Mouse (Mus musculus) kidney, adult 2 months (tissue): Measurements from ENCODE around the gene Comp. TPM values are rescaled to one million over a fixed set of nuclear protein-coding genes. Genes with fewer than 3 reads are reported as not detected.

ENCODE experiments used
- DNase-seq: peaks from one replicate; pipeline ENCODE4 v3.0.0; 2021
- H3K27ac ChIP-seq: fragments of 200-500 bp; 2 replicates; pipeline ENCODE4 v1.5.1; 2012; ENCODE audit warnings: low read depth, low read length, control low read depth, inconsistent platforms; ENCODE audit not compliant: insufficient read depth
- H3K27me3 ChIP-seq: fragments of 200-500 bp; replicated peaks from 2 replicates; pipeline ENCODE4 v1.6.1; 2012; ENCODE audit warnings: mild to moderate bottlenecking, moderate library complexity, low read length, inconsistent platforms; ENCODE audit not compliant: control insufficient read depth, insufficient read depth
- H3K36me3 ChIP-seq: fragments of 200-500 bp; 2 replicates; pipeline ENCODE4 v1.6.1; 2012; ENCODE audit warnings: mild to moderate bottlenecking, moderate library complexity, low read length, inconsistent platforms; ENCODE audit not compliant: control insufficient read depth, insufficient read depth
- H3K4me1 ChIP-seq: fragments of 200-500 bp; 2 replicates; pipeline ENCODE4 v1.6.1; 2011; ENCODE audit warnings: low read length; ENCODE audit not compliant: control insufficient read depth, insufficient read depth
- H3K4me3 ChIP-seq: fragments of 200-500 bp; 2 replicates; pipeline ENCODE4 v1.5.1; 2011; ENCODE audit warnings: mild to moderate bottlenecking, low read depth, low read length, control low read depth; ENCODE audit not compliant: insufficient read depth
- CTCF ChIP-seq: fragments of 200-500 bp; conservative IDR thresholded peaks from 2 replicates; pipeline ENCODE4 v1.5.1; 2011; ENCODE audit warnings: low read depth, mild to moderate bottlenecking, control low read depth, low read length, moderate library complexity, mixed read lengths; ENCODE audit not compliant: insufficient read depth, insufficient read length
- POLR2A ChIP-seq: fragments of 200-500 bp; IDR thresholded peaks from one replicate; pipeline ENCODE4 v1.6.1; 2011; ENCODE audit warnings: low read depth, low read length, control low read depth
- WGBS: fragments of 180-500 bp; shearing (Covaris S2); methylation state at CpG from one replicate; pipeline ENCODE4 v1.1.7; 2018; 5-methylcytosine and 5-hydroxymethylcytosine counted together
- polyA plus RNA-seq: library from polyadenylated mRNA; depleted of rRNA; stranded (reverse); fragments of >200 nt; gene quantifications from 2 replicates; pipeline ENCODE4 v1.2.3, GENCODE M21; 2012; rRNA removed

The Comp gene
- polyA plus RNA-seq, 1 experiment = 1.6 TPM

DNA sequence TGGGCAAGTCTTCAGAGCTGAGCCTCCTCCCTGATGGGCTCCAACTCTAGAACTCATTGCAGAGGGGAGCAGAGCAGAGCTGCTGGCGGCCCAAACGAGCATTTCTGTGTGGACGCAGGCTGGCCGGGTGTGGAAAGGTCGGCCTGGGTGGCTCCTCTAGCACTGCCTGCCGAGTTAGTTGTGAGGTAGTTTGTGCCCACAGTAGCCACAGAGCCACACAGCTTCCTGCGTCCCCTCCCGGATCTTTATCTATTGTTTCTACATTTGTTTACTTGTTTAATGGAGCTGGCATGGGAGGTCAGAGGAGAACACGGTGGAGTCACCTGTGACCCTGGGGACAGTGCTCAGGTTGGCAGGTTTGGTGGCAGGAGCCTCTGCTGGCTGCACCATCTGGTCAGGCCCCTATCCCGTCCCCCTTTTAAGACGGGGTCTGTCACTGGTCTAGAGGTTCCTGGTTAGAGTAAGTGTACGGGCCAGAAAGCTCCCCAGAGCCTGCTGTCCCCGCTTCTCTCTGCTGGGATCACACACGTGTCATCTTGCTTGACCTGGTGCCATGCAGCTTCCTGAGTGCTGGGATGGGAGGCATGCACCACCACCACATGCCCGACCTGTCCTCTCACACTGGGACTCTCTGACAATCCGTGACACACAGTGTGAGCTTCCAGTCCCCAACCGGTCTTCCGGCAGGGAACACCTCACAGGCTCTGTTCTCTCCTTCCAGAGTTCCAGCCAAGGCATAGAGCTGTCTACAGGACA lies 48.2 kb downstream of the Comp start:
- Histone ChIP-seq H3K27ac (no peak overlapping the region), H3K4me1 (no peaks in the 10 kb centered on the region), H3K27me3 (no peaks in the 10 kb centered on the region), H3K36me3 (no peaks in the 10 kb centered on the region), H3K4me3 (no peak overlapping the region)
- DNase-seq = no peak
- no peak for TF ChIP-seq CTCF
- no peak for TF ChIP-seq POLR2A
- 67% methylated on average over 18 of the region's 18 CpGs for WGBS

DNA sequence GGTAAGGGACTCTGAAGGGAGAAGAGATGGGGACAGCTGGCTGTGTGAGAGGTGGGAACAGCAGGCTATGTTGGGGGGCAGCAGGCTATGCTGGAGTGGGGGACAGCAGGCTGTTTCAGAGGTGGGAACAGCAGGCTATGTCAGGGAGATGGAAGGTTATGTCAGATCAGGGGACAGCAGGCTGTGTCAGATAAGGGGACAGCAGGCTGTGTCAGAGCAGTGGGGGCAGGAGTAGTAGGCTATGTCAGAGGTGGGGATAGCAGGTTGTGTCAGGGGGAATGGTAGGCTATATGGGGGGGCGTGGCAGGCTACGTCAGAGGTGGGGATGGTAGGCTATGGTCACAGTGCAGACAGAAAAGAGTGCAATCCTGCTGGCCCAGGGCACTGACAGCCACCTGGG lies 49.4 kb downstream of the Comp start:
- Histone ChIP-seq H3K4me1 (no peaks in the 10 kb centered on the region), H3K27ac (no peak overlapping the region), H3K27me3 (no peaks in the 10 kb centered on the region), H3K36me3 (no peaks in the 10 kb centered on the region), H3K4me3 (no peak overlapping the region)
- no peak for DNase-seq
- WGBS = 94% methylated on average over 2 of the region's 2 CpGs
- TF ChIP-seq CTCF = no peak
- no peak for TF ChIP-seq POLR2A

DNA sequence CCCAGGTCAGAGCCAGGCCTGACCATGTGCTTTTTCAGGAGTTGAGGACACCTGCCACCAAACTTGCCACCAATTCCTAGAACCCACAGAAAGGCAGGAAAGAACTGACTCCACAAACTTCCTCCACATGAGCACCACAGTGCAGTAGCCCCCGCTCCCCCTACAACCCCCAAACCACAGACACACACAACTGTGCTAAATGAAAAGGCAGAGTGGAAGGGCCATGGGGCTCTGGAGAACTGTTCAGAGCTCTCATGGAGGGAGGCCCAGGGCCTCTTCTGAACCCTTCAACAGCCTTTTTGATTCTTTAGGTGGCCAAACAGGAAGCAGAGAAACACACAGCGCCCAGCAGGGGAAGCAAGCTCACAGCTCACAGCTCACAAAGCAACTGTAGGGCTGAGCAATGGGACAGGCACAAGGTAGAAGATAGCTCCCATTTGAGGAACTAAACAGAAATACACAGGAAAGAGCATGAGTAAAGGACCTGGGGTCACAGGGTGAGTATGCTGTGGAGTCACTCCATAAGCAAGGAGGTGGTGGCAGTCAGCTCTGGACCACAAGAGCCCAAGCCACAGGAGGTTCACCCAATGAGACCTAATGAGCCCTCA lies 53.0 kb downstream of the Comp start:
- H3K27me3 ChIP-seq = no peaks in the 10 kb centered on the region
- DNase-seq = no peak
- H3K4me1 ChIP-seq = no peaks in the 10 kb centered on the region
- H3K36me3 ChIP-seq = no peaks in the 10 kb centered on the region
- WGBS = 96% methylated on average over 2 of the region's 2 CpGs
- no peak overlapping the region for H3K27ac ChIP-seq
- no peak overlapping the region for H3K4me3 ChIP-seq
- TF ChIP-seq POLR2A (no peak), CTCF (no peak)

DNA sequence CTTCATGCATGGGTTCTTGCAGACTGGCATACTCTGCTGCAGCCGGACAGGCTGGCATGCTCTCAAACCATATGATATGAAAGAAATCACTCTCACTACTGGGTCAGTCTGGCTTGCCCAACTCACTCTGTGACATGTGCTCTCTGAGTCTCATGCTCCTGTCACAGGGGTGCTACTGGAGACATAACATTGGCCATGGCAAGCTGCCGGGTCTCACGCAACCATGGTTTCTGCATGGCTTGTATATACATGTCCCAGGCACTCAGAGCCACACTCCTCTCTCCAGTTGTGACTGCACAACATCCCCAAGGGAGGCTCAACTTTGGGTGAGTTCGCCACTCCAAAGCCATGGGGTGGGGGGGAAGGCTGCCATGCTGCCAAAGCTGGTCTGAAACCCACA lies 57.9 kb downstream of the Comp start:
- Histone ChIP-seq H3K27ac (no peak overlapping the region), H3K4me1 (no peaks in the 10 kb centered on the region), H3K4me3 (no peak overlapping the region), H3K36me3 (no peaks in the 10 kb centered on the region), H3K27me3 (no peaks in the 10 kb centered on the region)
- 94% methylated on average over 4 of the region's 4 CpGs for WGBS
- TF ChIP-seq CTCF = no peak
- no peak for DNase-seq

Other genes starting within 250 kb of the Comp start
- gene Nr2c2ap, start 242.2 kb upstream of the Comp start, polyA plus RNA-seq = 13.8 and 14.8 TPM in 2 replicates
- gene Rfxank, start 234.4 kb upstream of the Comp start, polyA plus RNA-seq = 29.9 and 31.9 TPM in 2 replicates
- 107 and 111 TPM in 2 replicates for gene Borcs8, start 234.1 kb upstream of the Comp start, polyA plus RNA-seq
- gene Mef2b, start 233.8 kb upstream of the Comp start, polyA plus RNA-seq = 0.10 and 0.16 TPM in 2 replicates
- gene Tmem161a, start 201.2 kb upstream of the Comp start, polyA plus RNA-seq = 85.2 and 115 TPM in 2 replicates
- 129 and 132 TPM in 2 replicates for gene Slc25a42, start 161.3 kb upstream of the Comp start, polyA plus RNA-seq
- gene Sugp2, start 139.3 kb upstream of the Comp start, polyA plus RNA-seq = 18.9 and 20.2 TPM in 2 replicates
- 14.2 and 14.4 TPM in 2 replicates for gene Armc6, start 139.1 kb upstream of the Comp start, polyA plus RNA-seq
- gene Homer3, start 90.7 kb upstream of the Comp start, polyA plus RNA-seq = 22.4 and 23.7 TPM in 2 replicates
- 38.8 and 42.0 TPM in 2 replicates for gene Ddx49, start 71.1 kb upstream of the Comp start, polyA plus RNA-seq
- gene Cope, start 71.0 kb upstream of the Comp start, polyA plus RNA-seq = 277 and 300 TPM in 2 replicates
- 0.58 and 0.66 TPM in 2 replicates for gene Cers1, start 57.8 kb upstream of the Comp start, polyA plus RNA-seq
- gene Gdf1, start 43.7 kb upstream of the Comp start, polyA plus RNA-seq = 0.08 TPM in 1 of 2 replicates, not detected in the other
- 25.8 and 27.4 TPM in 2 replicates for gene Upf1, start 20.3 kb upstream of the Comp start, polyA plus RNA-seq
- 16.8 and 18.1 TPM in 2 replicates for gene Crtc1, start 66.0 kb downstream of the Comp start, polyA plus RNA-seq
- gene Klhl26, start 103.4 kb downstream of the Comp start, polyA plus RNA-seq = 20.2 and 29.7 TPM in 2 replicates
- 0.20 and 0.44 TPM in 2 replicates for gene Tmem59l, start 113.8 kb downstream of the Comp start, polyA plus RNA-seq
- 2.6 TPM in 2 replicates for gene Crlf1, start 119.6 kb downstream of the Comp start, polyA plus RNA-seq
- 161 and 177 TPM in 2 replicates for gene Rex1bd, start 133.2 kb downstream of the Comp start, polyA plus RNA-seq
- gene Uba52, start 137.2 kb downstream of the Comp start, polyA plus RNA-seq = 620 and 835 TPM in 2 replicates
- 320 and 410 TPM in 2 replicates for gene Fkbp8, start 154.2 kb downstream of the Comp start, polyA plus RNA-seq
- 151 TPM in 2 replicates for gene Kxd1, start 154.4 kb downstream of the Comp start, polyA plus RNA-seq
- 16.4 and 18.1 TPM in 2 replicates for gene Ell, start 165.9 kb downstream of the Comp start, polyA plus RNA-seq
- 127 and 159 TPM in 2 replicates for gene Isyna1, start 220.8 kb downstream of the Comp start, polyA plus RNA-seq
- 84.9 and 123 TPM in 2 replicates for gene Ssbp4, start 235.3 kb downstream of the Comp start, polyA plus RNA-seq
- 3.2 and 3.5 TPM in 2 replicates for gene Lrrc25, start 242.6 kb downstream of the Comp start, polyA plus RNA-seq